24 mouse cellular contexts compared by ENCODE assay signal in the genomic region with DNA sequence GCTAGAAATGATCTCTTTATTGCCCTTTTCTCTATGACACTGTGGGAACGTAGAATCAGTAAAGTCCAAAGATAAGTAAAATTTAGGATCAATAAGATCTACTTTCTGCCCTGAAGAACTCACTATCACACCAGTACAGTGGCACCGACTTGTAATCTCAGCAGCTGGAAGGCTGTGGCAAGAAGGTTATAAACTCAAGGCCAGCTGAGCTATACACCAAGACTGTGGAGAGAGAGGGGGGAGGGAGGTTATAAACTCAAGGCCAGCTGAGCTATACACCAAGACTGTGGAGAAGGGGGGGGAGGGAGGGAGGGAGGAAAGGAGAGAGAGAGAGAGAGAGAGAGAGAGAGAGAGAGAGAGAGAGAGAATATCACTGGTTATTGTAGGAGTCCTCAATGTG. TPM values are rescaled to one million over a fixed set of nuclear protein-coding genes. Genes with fewer than 3 reads are reported as not detected.
DNase-seq lines count a peak whose midpoint lies in the region; ATAC-seq and TF ChIP-seq lines count a peak whose summit lies in the region.
"Had no signal": no experiment of that assay in that cellular context is flagged by ENCODE, and none has a peak within 500 bp of the region (broad histone marks: within the 10 kb centered on the region; RNA-seq: fewer than 3 reads in every experiment).

No protein-coding gene starts in this region.

- no peaks in the 10 kb centered on the region for H3K36me3 ChIP-seq in intestine, postnatal 0 days (ENCODE audit: control insufficient read depth, insufficient read depth)
- H3K36me3 ChIP-seq: embryonic facial prominence, embryonic 10.5 days; embryonic facial prominence, embryonic 12.5 days; forebrain, embryonic 15.5 days; G1E had no signal

- TF ChIP-seq CTCF in intestine, postnatal 0 days (IDR thresholded peaks at IDR 0.05; ENCODE audit: low read depth) = no peak
- no peak for TF ChIP-seq CTCF in gastrocnemius, adult 2 months (IDR thresholded peaks at IDR 0.05)

- H3K9ac ChIP-seq in intestine, postnatal 0 days (ENCODE audit: low read depth, low read length) = no peak overlapping the region
- H3K9ac ChIP-seq: embryonic facial prominence, embryonic 12.5 days; forebrain, embryonic 13.5 days; forebrain, embryonic 15.5 days; forebrain, postnatal 0 days had no signal

- 38% methylated on average over 2 of the region's 2 CpGs for WGBS in intestine, postnatal 0 days

- H3K9me3 ChIP-seq in intestine, postnatal 0 days (ENCODE audit: control insufficient read depth) = no peaks in the 10 kb centered on the region
- H3K9me3 ChIP-seq: embryonic facial prominence, embryonic 10.5 days; embryonic facial prominence, embryonic 12.5 days; forebrain, embryonic 13.5 days; forebrain, embryonic 15.5 days; G1E had no signal

- H3K4me1 ChIP-seq in intestine, postnatal 0 days (replicated peaks; ENCODE audit: control insufficient read depth, insufficient read depth, low read length) = no peaks in the 10 kb centered on the region
- H3K4me1 ChIP-seq: embryonic facial prominence, embryonic 10.5 days; embryonic facial prominence, embryonic 12.5 days; forebrain, embryonic 13.5 days; forebrain, embryonic 15.5 days had no signal

- H3K4me3 ChIP-seq in intestine, postnatal 0 days (ENCODE audit: low read depth, low read length) = no peak overlapping the region
- H3K4me3 ChIP-seq in gastrocnemius, adult 2 months = no peak overlapping the region
- H3K4me3 ChIP-seq: embryonic facial prominence, embryonic 10.5 days; embryonic facial prominence, embryonic 12.5 days; forebrain, embryonic 13.5 days; forebrain, embryonic 15.5 days had no signal

- no peaks in the 10 kb centered on the region for H3K27me3 ChIP-seq in intestine, postnatal 0 days (replicated peaks; ENCODE audit: control insufficient read depth, insufficient read depth, low read length)
- H3K27me3 ChIP-seq: CH12.LX; embryonic facial prominence, embryonic 12.5 days; forebrain, embryonic 13.5 days; forebrain, embryonic 15.5 days had no signal

- 0 out of 2 replicates have a peak, but pooled peaks have one; percentile 49 for ATAC-seq in intestine, postnatal 0 days
- ATAC-seq: activated CD4-positive, CD25-positive, alpha-beta regulatory T cell, adult 4 months; CD4-positive, CD25-positive, alpha-beta regulatory T cell, adult 4 months; forebrain, embryonic 13.5 days; forebrain, embryonic 15.5 days; forebrain, postnatal 0 days; Patski had no signal

- no peak overlapping the region for H3K4me2 ChIP-seq in intestine, postnatal 0 days (replicated peaks; ENCODE audit: low read depth)
- H3K4me2 ChIP-seq: embryonic facial prominence, embryonic 12.5 days; forebrain, embryonic 13.5 days; forebrain, embryonic 15.5 days had no signal

- intact Hi-C loops in gastrocnemius, adult 2 months (cut with DNase I) = no loop called here

- no peak overlapping the region for H3K27ac ChIP-seq in intestine, postnatal 0 days (ENCODE audit: low read depth, low read length)
- no peak overlapping the region for H3K27ac ChIP-seq in gastrocnemius, adult 2 months
- H3K27ac ChIP-seq: embryonic facial prominence, embryonic 10.5 days; embryonic facial prominence, embryonic 12.5 days; forebrain, embryonic 13.5 days; forebrain, embryonic 15.5 days had no signal

- DNase-seq in adrenal gland, adult (ENCODE audit: inconsistent age in 2 of 2, low spot score in 1 of 2) = peak; percentile 12 to 36
- no peak for DNase-seq in adrenal gland, postnatal 14 days
- DNase-seq in adrenal gland, postnatal 10 days = peak; percentile 3
- no peak for DNase-seq in adrenal gland, adult 8-10 months
- peak; percentile 23 for DNase-seq in ovary, adult 18-20 months (ENCODE audit: low spot score)
- no peak for DNase-seq in ovary, postnatal 36 days (ENCODE audit: low spot score)
- no peak for DNase-seq in gastrocnemius, adult 2 months
- DNase-seq: B cell, adult 2 months; cerebellum, adult 11-12 months; cerebellum, adult 2 months; cerebellum, adult 9-10 months; cerebellum, postnatal 10 days; cerebellum, postnatal 25 days; forebrain, postnatal 0 days had no signal

RNA-seq across cellular contexts. Expression of gene Snx12, which starts 53.9 kb away (rescaled TPM):
- total RNA-seq in adrenal gland, postnatal 14 days (2021) = 41.6 and 44.9 TPM in 2 replicates
- total RNA-seq in adrenal gland, postnatal 10 days (2021) = 10 to 100 TPM; 47.1 to 48.2 TPM
- total RNA-seq in adrenal gland, adult 8-10 months (2022) = 10 to 100 TPM; 49.1 to 69.9 (median 64.8) TPM
- 44.3 and 44.9 TPM in 2 replicates for polyA plus RNA-seq in intestine, postnatal 0 days (2015; fragmentation: Nextera tagmentation; extraction: Ambion mirVana)
- 10 to 100 TPM; 27.3 to 29.5 TPM for total RNA-seq in gastrocnemius, adult 2 months (2021)

Comparison
In these comparisons a context has a peak if more than half of its experiments do, and no peak if none do; other contexts are left out.
1. DNase-seq: peak in adrenal gland, adult (2 of 2), adrenal gland, postnatal 10 days (single experiment) and ovary, adult 18-20 months (single experiment); none in adrenal gland, postnatal 14 days (single experiment), adrenal gland, adult 8-10 months (single experiment), ovary, postnatal 36 days (single experiment) and gastrocnemius, adult 2 months (single experiment).